33 mouse cellular contexts compared by ENCODE assay signal in the genomic region with DNA sequence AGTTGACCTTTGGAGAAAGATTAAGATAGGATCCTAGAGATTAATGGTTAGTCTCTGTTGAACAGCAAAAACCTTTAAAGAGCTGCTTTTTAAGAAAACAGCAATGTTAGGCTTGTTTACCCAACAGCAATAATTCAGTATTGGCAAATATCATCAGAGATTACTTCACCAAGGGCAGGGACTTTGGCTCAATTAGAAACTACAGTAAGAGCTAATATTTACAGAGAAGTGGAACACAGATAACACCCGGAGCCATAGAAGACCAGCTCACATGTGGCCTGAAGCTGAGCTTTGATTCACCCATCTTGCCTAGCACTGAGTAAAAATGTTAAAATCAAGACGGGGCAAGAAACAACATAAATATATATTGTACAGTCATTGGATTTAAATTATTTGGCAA.
"Had no signal": no experiment of that assay in that cellular context is flagged by ENCODE, and none has a peak within 500 bp of the region (broad histone marks: within the 10 kb centered on the region; RNA-seq: fewer than 3 reads in every experiment).

No protein-coding gene starts in this region.

- H3K9me3 ChIP-seq: heart, embryonic 10.5 days; heart, embryonic 12.5 days; heart, embryonic 13.5 days; heart, embryonic 15.5 days; hindbrain, embryonic 10.5 days; hindbrain, embryonic 12.5 days; hindbrain, embryonic 13.5 days; hindbrain, embryonic 15.5 days; kidney, embryonic 15.5 days had no signal

- H3K4me3 ChIP-seq: heart, embryonic 10.5 days; heart, embryonic 12.5 days; heart, embryonic 13.5 days; heart, embryonic 15.5 days; hindbrain, embryonic 10.5 days; hindbrain, embryonic 12.5 days; hindbrain, embryonic 13.5 days; hindbrain, embryonic 15.5 days; kidney, embryonic 15.5 days; layer of hippocampus, adult 2 months; left cerebral cortex, adult 2 months had no signal

- ATAC-seq: hindbrain, embryonic 16.5 days; hindbrain, postnatal 0 days; inflammation-experienced regulatory T-cells, adult 6 months had no signal

- H3K27ac ChIP-seq: heart, embryonic 10.5 days; heart, embryonic 13.5 days; heart, embryonic 15.5 days; hindbrain, embryonic 10.5 days; hindbrain, embryonic 12.5 days; hindbrain, embryonic 13.5 days; hindbrain, embryonic 14.5 days; hindbrain, embryonic 15.5 days; hindbrain, postnatal 0 days; kidney, embryonic 15.5 days; kidney, postnatal 0 days; layer of hippocampus, adult 2 months; left cerebral cortex, adult 2 months had no signal

- H3K4me1 ChIP-seq: heart, embryonic 10.5 days; heart, embryonic 12.5 days; heart, embryonic 13.5 days; heart, embryonic 15.5 days; hindbrain, embryonic 10.5 days; hindbrain, embryonic 12.5 days; hindbrain, embryonic 13.5 days; hindbrain, embryonic 15.5 days; kidney, embryonic 15.5 days had no signal

- H3K36me3 ChIP-seq: heart, embryonic 10.5 days; heart, embryonic 12.5 days; heart, embryonic 13.5 days; heart, embryonic 15.5 days; hindbrain, embryonic 10.5 days; hindbrain, embryonic 12.5 days; hindbrain, embryonic 13.5 days; hindbrain, embryonic 15.5 days; kidney, embryonic 15.5 days had no signal

- DNase-seq: heart, postnatal 10 days; heart, postnatal 14 days; heart, postnatal 36 days; heart, postnatal 4 days; kidney, adult 11 months; kidney, adult 18-20 months; kidney, adult 2 months; kidney, adult 8-10 months; kidney, adult 9 months; kidney, postnatal 10 days; kidney, postnatal 14 days; kidney, postnatal 25 days; kidney, postnatal 36 days; kidney, postnatal 4 days; layer of hippocampus, adult 9-11 months; layer of hippocampus, postnatal 36 days had no signal

- H3K4me2 ChIP-seq: heart, embryonic 11.5 days; heart, embryonic 12.5 days; heart, embryonic 13.5 days; heart, embryonic 15.5 days; hindbrain, embryonic 12.5 days; hindbrain, embryonic 13.5 days; hindbrain, embryonic 14.5 days; hindbrain, embryonic 15.5 days; kidney, embryonic 15.5 days had no signal

- H3K27me3 ChIP-seq: heart, embryonic 12.5 days; heart, embryonic 13.5 days; heart, embryonic 15.5 days; hindbrain, embryonic 12.5 days; hindbrain, embryonic 13.5 days; hindbrain, embryonic 15.5 days; kidney, embryonic 15.5 days had no signal

- H3K9ac ChIP-seq: heart, embryonic 12.5 days; heart, embryonic 13.5 days; heart, embryonic 15.5 days; hindbrain, embryonic 12.5 days; hindbrain, embryonic 13.5 days; hindbrain, embryonic 14.5 days; hindbrain, embryonic 15.5 days; kidney, embryonic 15.5 days had no signal
